Mouse (Mus musculus) bone marrow, adult 2 months (tissue): ENCODE results near the gene Egln3. TPM values are rescaled to one million over a fixed set of nuclear protein-coding genes. Genes with fewer than 3 reads are reported as not detected.
A peak's percentile ranks its signal among the peaks of the same experiment; 100 is the strongest.

Source experiments
- H3K27ac ChIP-seq: fragments of 200-500 bp; 2 replicates; pipeline ENCODE4 v1.5.1; 2012; ENCODE audit warnings: low read depth, mild to moderate bottlenecking, control low read depth, inconsistent platforms, low read length; ENCODE audit not compliant: control insufficient read depth, poor library complexity, insufficient read depth
- H3K4me1 ChIP-seq: fragments of 200-500 bp; 2 replicates; pipeline ENCODE4 v1.6.1; 2011; ENCODE audit warnings: low read length; ENCODE audit not compliant: control insufficient read depth, insufficient read depth
- H3K4me3 ChIP-seq: fragments of 200-500 bp; replicated peaks from 2 replicates; pipeline ENCODE3; 2011; ENCODE audit warnings: mild to moderate bottlenecking, low read depth, low read length, control low read depth; ENCODE audit not compliant: control insufficient read depth
- CTCF ChIP-seq: fragments of 200-500 bp; IDR thresholded peaks from 2 replicates; pipeline ENCODE4 v1.5.1; 2011; ENCODE audit warnings: low read length, control low read depth; ENCODE audit not compliant: control insufficient read depth, insufficient read depth
- POLR2A ChIP-seq: fragments of 200-500 bp; IDR thresholded peaks from 2 replicates; pipeline ENCODE4 v1.6.1; 2011; ENCODE audit warnings: low read depth, mild to moderate bottlenecking, control low read depth, low read length, borderline replicate concordance; ENCODE audit not compliant: control insufficient read depth
- WGBS: fragments of 180-500 bp; shearing (Covaris S2); methylation state at CpG from one replicate; pipeline ENCODE4 v1.1.7; 2018; 5-methylcytosine and 5-hydroxymethylcytosine counted together
- polyA plus RNA-seq: library from polyadenylated mRNA; stranded (reverse); fragments of >200 nt; gene quantifications from 2 replicates; pipeline ENCODE4 v1.2.4, GENCODE M21; 2011; ENCODE audit warnings: low replicate concordance; ENCODE audit not compliant: missing spikeins, insufficient read depth, insufficient read length

Gene Egln3
- polyA plus RNA-seq = 0.72 and 1.9 TPM in 2 replicates

GRCm38 (mm10) chr12:54203656-54204045, at the start of gene Egln3:
Egln3 (minus strand) TSS chr12:54203860.
- under 1% methylated on average over 25 of the region's 25 CpGs for WGBS

GRCm38 (mm10) chr12:54253449-54253848, 49.8 kb upstream of the Egln3 start:
- Histone ChIP-seq H3K27ac (no peak overlapping the region), H3K4me1 (peaks cover under 1% of the 10 kb centered on the region), H3K4me3 (no peak overlapping the region)
- 25% methylated on average over 4 of the region's 4 CpGs for WGBS
- TF ChIP-seq POLR2A = no peak
- no peak for TF ChIP-seq CTCF

More at GRCm38 (mm10) chr12:54203656-54204045, at the start of gene Egln3:
- H3K4me1 ChIP-seq = no peaks in the 10 kb centered on the region; the same call in 1 of the 2 replicates
- TF ChIP-seq POLR2A (peak; percentile 74; the same call in 1 of the 2 replicates), CTCF (no peak)
- H3K4me3 ChIP-seq = peak within 1 kb of the TSS; percentile 66
- peak within 1 kb of the TSS; percentile 80 for H3K27ac ChIP-seq

- WGBS = 63% methylated on average over 9 of the region's 9 CpGs
- H3K4me3 ChIP-seq = no peak overlapping the region
- TF ChIP-seq CTCF (no peak), POLR2A (no peak)
- H3K27ac ChIP-seq = no peak overlapping the region
- H3K4me1 ChIP-seq = peaks cover 3% of the 10 kb centered on the region
Observed at GRCm38 (mm10) chr12:54251942-54252400, 48.3 kb upstream of the Egln3 start.

DNA sequence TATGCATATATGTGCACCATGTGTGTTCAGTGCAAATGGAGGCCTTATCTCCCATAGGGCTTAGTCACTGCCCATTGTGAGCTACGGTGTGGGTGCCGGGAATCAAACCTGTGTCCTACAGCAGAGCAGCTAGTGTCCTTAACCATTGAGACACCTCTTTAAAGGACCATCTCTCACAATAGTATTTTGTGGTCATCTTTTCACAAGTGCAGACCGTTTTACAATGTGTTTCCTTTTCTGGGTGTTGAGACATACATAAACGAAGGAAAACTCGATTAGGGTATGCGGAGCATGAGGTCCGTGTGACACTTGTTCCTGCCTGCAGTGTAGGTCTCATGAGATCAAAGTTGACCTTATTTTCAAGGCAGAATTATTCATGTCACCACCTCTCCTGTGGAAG, 44.2 kb upstream of the Egln3 start:
- TF ChIP-seq CTCF (no peak), POLR2A (no peak)
- H3K4me3 ChIP-seq = no peak overlapping the region
- 45% methylated on average over 7 of the region's 7 CpGs for WGBS
- peaks cover 3% of the 10 kb centered on the region for H3K4me1 ChIP-seq
- H3K27ac ChIP-seq = no peak overlapping the region

GRCm38 (mm10) chr12:54243158-54243557, 39.5 kb upstream of the Egln3 start:
- WGBS = 91% methylated on average over 5 of the region's 5 CpGs
- Histone ChIP-seq H3K27ac (no peak overlapping the region), H3K4me3 (no peak overlapping the region), H3K4me1 (peaks cover 1% of the 10 kb centered on the region; the same call in 1 of the 2 replicates)
- TF ChIP-seq CTCF = no peak
- TF ChIP-seq POLR2A = no peak

DNA sequence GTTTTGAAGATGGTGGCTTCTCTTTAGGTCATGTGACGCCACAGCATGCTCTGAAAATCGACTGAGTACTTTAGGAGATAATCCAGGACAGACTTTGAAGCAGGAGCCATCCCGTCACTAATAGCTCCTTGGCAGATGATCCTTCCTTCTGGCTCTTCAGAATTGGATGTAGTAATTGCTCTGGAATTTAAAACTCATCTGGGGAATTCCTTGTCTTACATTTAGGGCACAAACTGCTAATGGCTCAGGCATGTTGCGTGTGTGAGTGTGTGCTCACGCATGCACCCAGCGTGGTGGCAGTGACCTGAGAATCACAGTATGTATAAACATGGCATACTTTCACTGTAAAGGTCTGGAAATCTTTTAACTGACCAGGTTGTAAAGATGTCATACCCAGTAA, 38.3 kb upstream of the Egln3 start:
- Histone ChIP-seq H3K27ac (no peak overlapping the region), H3K4me3 (no peak overlapping the region), H3K4me1 (no peaks in the 10 kb centered on the region; the same call in 1 of the 2 replicates)
- WGBS = 87% methylated on average over 6 of the region's 6 CpGs
- TF ChIP-seq CTCF (no peak), POLR2A (no peak)

- no peak overlapping the region for H3K4me3 ChIP-seq
- TF ChIP-seq CTCF (no peak), POLR2A (no peak)
- no peak overlapping the region for H3K27ac ChIP-seq
- H3K4me1 ChIP-seq = no peaks in the 10 kb centered on the region
- 79% methylated on average over 6 of the region's 6 CpGs for WGBS
Observed at GRCm38 (mm10) chr12:54233794-54234193, 30.1 kb upstream of the Egln3 start.

DNA sequence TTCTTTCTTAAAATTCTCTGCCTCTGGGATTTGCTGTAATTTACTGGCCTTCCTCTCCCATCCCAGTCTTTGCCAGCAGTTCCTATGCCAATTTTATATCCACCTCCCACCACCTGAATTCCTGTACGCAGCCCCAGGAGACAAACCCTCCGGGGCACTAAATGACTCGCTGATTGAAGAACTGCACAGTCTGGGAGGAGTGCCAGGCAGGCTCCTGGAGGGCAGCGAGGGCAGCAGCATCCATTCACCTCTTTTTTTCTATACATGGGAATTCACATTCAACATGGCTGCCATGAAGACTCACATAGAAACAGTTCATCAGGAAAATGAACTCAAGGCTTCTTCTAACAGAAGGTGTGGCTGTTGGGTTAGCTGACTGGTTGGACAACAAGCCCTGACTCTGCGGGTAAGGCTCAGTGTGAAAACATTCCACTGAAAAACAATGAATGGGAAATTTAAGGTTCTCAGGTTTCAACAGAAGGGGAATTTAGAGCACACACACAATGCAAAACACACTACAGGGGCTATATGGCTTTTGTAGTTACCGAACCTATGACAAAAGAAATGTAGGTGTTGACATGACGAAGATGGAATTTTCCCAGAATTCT, 29.4 kb upstream of the Egln3 start:
- Histone ChIP-seq H3K27ac (no peak overlapping the region), H3K4me3 (no peak overlapping the region), H3K4me1 (no peaks in the 10 kb centered on the region)
- 85% methylated on average over 7 of the region's 7 CpGs for WGBS
- TF ChIP-seq CTCF (no peak), POLR2A (no peak)

GRCm38 (mm10) chr12:54232456-54232855, 28.8 kb upstream of the Egln3 start:
- WGBS = 85% methylated on average over 5 of the region's 5 CpGs
- no peaks in the 10 kb centered on the region for H3K4me1 ChIP-seq
- H3K27ac ChIP-seq = no peak overlapping the region
- no peak overlapping the region for H3K4me3 ChIP-seq
- TF ChIP-seq CTCF = no peak
- TF ChIP-seq POLR2A = no peak
